Comparison of ENCODE assay signal across 8 mouse cellular contexts in genomic region chr6:125426383-125427360, GRCm38 (mm10). TPM values are rescaled to one million over a fixed set of nuclear protein-coding genes. Genes with fewer than 3 reads are reported as not detected.
A peak's percentile ranks its signal among the peaks of the same experiment; 100 is the strongest.
DNase-seq lines count a peak whose midpoint lies in the region; ATAC-seq and TF ChIP-seq lines count a peak whose summit lies in the region.

No protein-coding gene starts in this region.

- ATAC-seq in embryonic facial prominence, embryonic 15.5 days (ENCODE audit: insufficient number of reproducible peaks, low FRiP score, low TSS enrichment, low read depth), result peak; percentile 80
- ATAC-seq in kidney, embryonic 15.5 days (replicated peaks; ENCODE audit: low FRiP score), result peak; percentile 89
- ATAC-seq in monocyte, adult 5-6 weeks (replicated peaks; ENCODE audit: insufficient number of reproducible peaks, low FRiP score, low TSS enrichment, poor library complexity, severe bottlenecking), result peak; percentile 56

- peaks cover 49% of the 10 kb centered on the region for H3K4me1 ChIP-seq in bone marrow macrophage, adult 2 months (ENCODE audit: control insufficient read depth, insufficient read depth, low read length)
- peaks cover 57% of the 10 kb centered on the region for H3K4me1 ChIP-seq in embryonic facial prominence, embryonic 15.5 days
- peaks cover 48% of the 10 kb centered on the region for H3K4me1 ChIP-seq in heart, embryonic 10.5 days
- peaks cover 47% of the 10 kb centered on the region for H3K4me1 ChIP-seq in kidney, embryonic 15.5 days
- H3K4me1 ChIP-seq in liver, adult 2 months (ENCODE audit: control insufficient read depth, insufficient read depth, low read length), result peaks cover 4% of the 10 kb centered on the region; the same call in 1 of the 2 replicates

- H3K4me3 ChIP-seq in bone marrow macrophage, adult 2 months (ENCODE audit: insufficient read depth, low read length), result peak overlapping the region; percentile 70
- H3K4me3 ChIP-seq in embryonic facial prominence, embryonic 15.5 days (replicated peaks), result peak overlapping the region; percentile 43
- peak overlapping the region; percentile 64 for H3K4me3 ChIP-seq in heart, embryonic 10.5 days
- peak overlapping the region; percentile 54 for H3K4me3 ChIP-seq in kidney, embryonic 15.5 days (replicated peaks)
- H3K4me3 ChIP-seq in liver, adult 2 months (ENCODE audit: insufficient read depth, low read depth, low read length), result peak overlapping the region; percentile 58

- H3K9me3 ChIP-seq in embryonic facial prominence, embryonic 15.5 days (replicated peaks), result no peaks in the 10 kb centered on the region
- H3K9me3 ChIP-seq in heart, embryonic 10.5 days, result no peaks in the 10 kb centered on the region
- no peaks in the 10 kb centered on the region for H3K9me3 ChIP-seq in kidney, embryonic 15.5 days (replicated peaks)

- under 1% methylated on average over 25 of the region's 25 CpGs for WGBS in embryonic facial prominence, embryonic 15.5 days
- WGBS in heart, embryonic 10.5 days, result 2% methylated on average over 25 of the region's 25 CpGs
- 2% methylated on average over 25 of the region's 25 CpGs for WGBS in kidney, embryonic 15.5 days
- whole genome bisulfite sequencing in liver, adult 2 months, result 4% methylated on average over 25 of the region's 25 CpGs

- H3K27me3 ChIP-seq in embryonic facial prominence, embryonic 15.5 days, result no peaks in the 10 kb centered on the region
- H3K27me3 ChIP-seq in heart, embryonic 10.5 days (ENCODE audit: insufficient read depth, poor library complexity, severe bottlenecking), result peaks cover 19% of the 10 kb centered on the region; the same call in 1 of the 2 replicates
- H3K27me3 ChIP-seq in kidney, embryonic 15.5 days, result no peaks in the 10 kb centered on the region
- no peaks in the 10 kb centered on the region for H3K27me3 ChIP-seq in liver, adult 2 months (ENCODE audit: control insufficient read depth, insufficient read depth, low read length)

- peak; percentile 82 for TF ChIP-seq CTCF in bone marrow macrophage, adult 2 months (IDR thresholded peaks at IDR 0.05; ENCODE audit: low read depth, low read length)
- peak; percentile 88 for TF ChIP-seq CTCF in liver, adult 2 months (IDR thresholded peaks at IDR 0.05; ENCODE audit: low read depth, low read length)

- no peak for TF ChIP-seq POLR2A in bone marrow macrophage, adult 2 months (IDR thresholded peaks at IDR 0.05; ENCODE audit: borderline replicate concordance, low read depth, low read length)
- no peak for TF ChIP-seq POLR2A in liver, adult 2 months (IDR thresholded peaks at IDR 0.05; ENCODE audit: extremely low read depth, insufficient read depth, low read length)

- no peaks in the 10 kb centered on the region for H3K79me2 ChIP-seq in liver, adult 2 months (ENCODE audit: control insufficient read depth, insufficient read depth, low read length)

- H3K36me3 ChIP-seq in embryonic facial prominence, embryonic 15.5 days, result no peaks in the 10 kb centered on the region
- no peaks in the 10 kb centered on the region for H3K36me3 ChIP-seq in heart, embryonic 10.5 days
- no peaks in the 10 kb centered on the region for H3K36me3 ChIP-seq in kidney, embryonic 15.5 days
- no peaks in the 10 kb centered on the region for H3K36me3 ChIP-seq in liver, adult 2 months (ENCODE audit: control insufficient read depth, insufficient read depth, low read length)

- peak overlapping the region; percentile 85 for H3K4me2 ChIP-seq in embryonic facial prominence, embryonic 15.5 days (replicated peaks)
- peak overlapping the region; percentile 94 for H3K4me2 ChIP-seq in kidney, embryonic 15.5 days

- DNase-seq in A20 (ENCODE audit: low read depth, low spot score), result peak; percentile 81
- DNase-seq in heart, embryonic 10.5 days (ENCODE audit: low spot score), result peak; percentile 90
- no peak for DNase-seq in liver, adult 2 months (ENCODE audit: extremely low read depth, low read depth, low spot score)
- DNase-seq in spleen, postnatal 36 days (ENCODE audit: low spot score in 2 of 2), result peak; percentile 72 to 78

- H3K27ac ChIP-seq in bone marrow macrophage, adult 2 months (ENCODE audit: insufficient read depth, low read depth, low read length), result peak overlapping the region; percentile 93
- H3K27ac ChIP-seq in embryonic facial prominence, embryonic 15.5 days (replicated peaks), result peak overlapping the region; percentile 85
- H3K27ac ChIP-seq in heart, embryonic 10.5 days, result peak overlapping the region; percentile 91
- peak overlapping the region; percentile 87 for H3K27ac ChIP-seq in kidney, embryonic 15.5 days
- H3K27ac ChIP-seq in liver, adult 2 months (replicated peaks; ENCODE audit: insufficient read depth, low read depth, low read length), result 0 out of 2 replicates have a peak overlapping the region, but pooled peaks have one; percentile 13

- peak overlapping the region; percentile 35; the same call in 1 of the 2 replicates for H3K9ac ChIP-seq in embryonic facial prominence, embryonic 15.5 days
- H3K9ac ChIP-seq in kidney, embryonic 15.5 days, result peak overlapping the region; percentile 64
- H3K9ac ChIP-seq in liver, adult 2 months (ENCODE audit: low read depth, low read length), result peak overlapping the region; percentile 66

RNA-seq across cellular contexts. Expression of gene Plekhg6, which starts 46.1 kb away (rescaled TPM):
- polyA plus RNA-seq in bone marrow macrophage, adult 2 months (2012; ENCODE audit: insufficient read depth, insufficient read length, missing spikeins), result not detected in 2 replicates
- polyA plus RNA-seq in embryonic facial prominence, embryonic 15.5 days (2015; fragmentation: Nextera tagmentation; extraction: Ambion mirVana), result 3.5 and 3.8 TPM in 2 replicates
- 0.20 TPM in 1 of 2 replicates, not detected in the other for polyA plus RNA-seq in heart, embryonic 10.5 days (2016; fragmentation: Nextera tagmentation; extraction: Ambion mirVana)
- polyA plus RNA-seq in kidney, embryonic 15.5 days (2015; fragmentation: Nextera tagmentation; extraction: Ambion mirVana), result 4.7 and 4.9 TPM in 2 replicates
- 3.0 and 3.6 TPM in 2 replicates for total RNA-seq in liver, adult 2 months (2014; rRNA removed)
- polyA plus RNA-seq in liver, adult 2 months (2012; rRNA removed), result 5.0 and 5.9 TPM in 2 replicates
- not detected in 3 replicates for total RNA-seq in monocyte, adult 5-6 weeks (2017)

Comparison
In these comparisons a context has a peak if more than half of its experiments do, and no peak if none do; other contexts are left out.
1. H3K27ac ChIP-seq: peak in every context shown above with its lines; median percentile 93 in bone marrow macrophage, adult 2 months; 91 in heart, embryonic 10.5 days; 87 in kidney, embryonic 15.5 days; 85 in embryonic facial prominence, embryonic 15.5 days; 13 in liver, adult 2 months.